Mouse (Mus musculus) embryonic fibroblast, embryonic 13.5 days (primary cell): ENCODE data around the gene Cmtm8. TPM values are rescaled to one million over a fixed set of nuclear protein-coding genes. Genes with fewer than 3 reads are reported as not detected.

ENCODE experiments used
- H3K27ac ChIP-seq: 2 replicates; pipeline ENCODE4 v1.5.1; 2012; ENCODE audit warnings: low read length, control low read depth, inconsistent platforms; ENCODE audit not compliant: insufficient read depth
- H3K4me1 ChIP-seq: 2 replicates; pipeline ENCODE4 v1.6.1; 2011; ENCODE audit warnings: low read length; ENCODE audit not compliant: control insufficient read depth, insufficient read depth
- H3K4me3 ChIP-seq: 2 replicates; pipeline ENCODE4 v1.5.1; 2011; ENCODE audit warnings: mild to moderate bottlenecking, control low read depth, low read length; ENCODE audit not compliant: insufficient read depth
- CTCF ChIP-seq: IDR thresholded peaks from 2 replicates; pipeline ENCODE4 v1.5.1; 2011; ENCODE audit warnings: mild to moderate bottlenecking, control low read depth, low read length, moderate library complexity, borderline replicate concordance; ENCODE audit not compliant: insufficient read depth
- POLR2A ChIP-seq: IDR thresholded peaks from 2 replicates; pipeline ENCODE4 v1.6.1; 2011; ENCODE audit warnings: low read depth, mild to moderate bottlenecking, control low read depth, low read length, moderate library complexity
- polyA plus RNA-seq: library from polyadenylated mRNA; stranded (reverse); fragments of >200 nt; gene quantifications from 2 replicates; pipeline ENCODE4 v1.2.4, GENCODE M21; 2011; ENCODE audit warnings: low read depth; ENCODE audit not compliant: missing spikeins, insufficient read length

Cmtm8 gene
- polyA plus RNA-seq, 1 experiment: 1.8 TPM

- no peak overlapping the region for H3K27ac ChIP-seq
- H3K4me3 ChIP-seq: no peak overlapping the region
- no peaks in the 10 kb centered on the region for H3K4me1 ChIP-seq
- TF ChIP-seq POLR2A (no peak), CTCF (no peak)
Measured at GRCm38 (mm10) chr9:114778877-114779276, 65.1 kb downstream of the Cmtm8 start.

- no peaks in the 10 kb centered on the region for H3K4me1 ChIP-seq
- TF ChIP-seq POLR2A (no peak), CTCF (no peak)
- H3K4me3 ChIP-seq: no peak overlapping the region
- H3K27ac ChIP-seq: no peak overlapping the region
Measured at GRCm38 (mm10) chr9:114778047-114778390, 65.9 kb downstream of the Cmtm8 start.

- Histone ChIP-seq H3K4me3 (no peak overlapping the region), H3K27ac (no peak overlapping the region), H3K4me1 (no peaks in the 10 kb centered on the region)
- TF ChIP-seq POLR2A (no peak), CTCF (no peak)
Measured at GRCm38 (mm10) chr9:114777178-114778046, 66.5 kb downstream of the Cmtm8 start.

- H3K27ac ChIP-seq: no peak overlapping the region
- no peak overlapping the region for H3K4me3 ChIP-seq
- TF ChIP-seq CTCF (no peak), POLR2A (no peak)
- H3K4me1 ChIP-seq: no peaks in the 10 kb centered on the region
Measured at GRCm38 (mm10) chr9:114776361-114776760, 67.6 kb downstream of the Cmtm8 start.

GRCm38 (mm10) chr9:114775272-114775671, 68.7 kb downstream of the Cmtm8 start:
- H3K27ac ChIP-seq: no peak overlapping the region
- TF ChIP-seq POLR2A (no peak), CTCF (no peak)
- H3K4me3 ChIP-seq: no peak overlapping the region
- H3K4me1 ChIP-seq: no peaks in the 10 kb centered on the region

- H3K4me1 ChIP-seq: no peaks in the 10 kb centered on the region
- H3K4me3 ChIP-seq: no peak overlapping the region
- no peak for TF ChIP-seq CTCF
- no peak for TF ChIP-seq POLR2A
- H3K27ac ChIP-seq: no peak overlapping the region
Measured at GRCm38 (mm10) chr9:114774629-114775028, 69.3 kb downstream of the Cmtm8 start.

- no peak for TF ChIP-seq POLR2A
- TF ChIP-seq CTCF: no peak
- no peak overlapping the region for H3K27ac ChIP-seq
- no peaks in the 10 kb centered on the region; the same call in 1 of the 2 replicates for H3K4me1 ChIP-seq
- no peak overlapping the region for H3K4me3 ChIP-seq
Measured at GRCm38 (mm10) chr9:114771565-114771964, 72.4 kb downstream of the Cmtm8 start.

- no peak overlapping the region for H3K27ac ChIP-seq
- TF ChIP-seq CTCF (no peak), POLR2A (no peak)
- H3K4me1 ChIP-seq: no peaks in the 10 kb centered on the region; the same call in 1 of the 2 replicates
- no peak overlapping the region for H3K4me3 ChIP-seq
Measured at GRCm38 (mm10) chr9:114770224-114770623, 73.7 kb downstream of the Cmtm8 start.

GRCm38 (mm10) chr9:114768066-114768465, 75.9 kb downstream of the Cmtm8 start:
- H3K27ac ChIP-seq: no peak overlapping the region
- no peak for TF ChIP-seq CTCF
- TF ChIP-seq POLR2A: no peak
- no peak overlapping the region for H3K4me3 ChIP-seq
- no peaks in the 10 kb centered on the region; the same call in 1 of the 2 replicates for H3K4me1 ChIP-seq

- TF ChIP-seq POLR2A (no peak), CTCF (no peak)
- Histone ChIP-seq H3K4me1 (no peaks in the 10 kb centered on the region; the same call in 1 of the 2 replicates), H3K27ac (peak overlapping the region; percentile 44; the same call in 1 of the 2 replicates), H3K4me3 (no peak overlapping the region)
Measured at GRCm38 (mm10) chr9:114767507-114767906, 76.4 kb downstream of the Cmtm8 start.
